Mouse (Mus musculus) C2C12 (cell line): ENCODE results near the gene Arhgap32.

ENCODE experiments used
- CEBPB ChIP-seq: IDR thresholded peaks from one replicate; pipeline ENCODE4 v1.6.1; 2011; ENCODE audit warnings: low read depth, mild to moderate bottlenecking, control low read depth, moderate library complexity
- CTCF ChIP-seq: IDR thresholded peaks from one replicate; pipeline ENCODE4 v1.5.1; 2011; ENCODE audit not compliant: control insufficient read depth, insufficient read depth, insufficient read length
- FOSL1 ChIP-seq: IDR thresholded peaks from one replicate; pipeline ENCODE4 v1.8.0; 2011; ENCODE audit warnings: mild to moderate bottlenecking, low read length; ENCODE audit not compliant: poor library complexity, insufficient read depth, severe bottlenecking
- MAX ChIP-seq: IDR thresholded peaks from one replicate; pipeline ENCODE4 v1.6.1; 2011; ENCODE audit warnings: mild to moderate bottlenecking, control low read depth
- MYOD1 ChIP-seq: IDR thresholded peaks from one replicate; pipeline ENCODE4 v1.6.1; 2011; ENCODE audit warnings: low read depth; ENCODE audit not compliant: control insufficient read depth, insufficient read length

DNA sequence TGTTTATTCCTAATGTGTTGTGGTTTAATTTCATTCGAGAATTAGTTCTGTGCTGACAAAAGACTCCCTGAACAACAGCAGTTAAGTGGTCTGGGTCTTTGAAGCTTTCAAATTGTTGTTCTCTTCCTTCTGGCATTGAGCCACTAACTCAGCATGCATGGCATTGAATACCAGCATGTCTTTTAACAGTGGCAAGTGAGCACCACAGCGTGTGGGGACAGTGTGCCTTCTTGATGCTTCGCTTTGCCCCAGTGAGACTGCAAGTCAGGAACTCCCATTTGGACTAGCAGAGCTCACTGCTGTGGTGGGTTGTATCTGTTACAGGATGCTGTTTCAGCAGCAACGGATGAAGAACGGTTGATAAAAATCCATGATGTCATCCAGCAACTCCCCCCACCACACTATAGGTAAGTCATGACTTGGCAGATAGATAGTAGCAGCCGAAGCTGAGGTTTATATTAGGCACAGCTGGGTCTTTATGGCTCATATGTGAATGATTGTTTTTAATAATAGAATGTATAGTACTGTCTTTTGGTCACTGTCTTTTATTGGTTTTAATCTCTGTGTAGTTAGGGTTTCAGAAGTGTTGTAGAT, 130.3 kb downstream of the Arhgap32 start:
- no peak for TF ChIP-seq CEBPB
- TF ChIP-seq MAX = no peak
- TF ChIP-seq CTCF = no peak
- TF ChIP-seq MYOD1 = no peak
- TF ChIP-seq FOSL1 = no peak
